Mouse (Mus musculus): ENCODE measurements around the gene Gm43552. TPM values are rescaled to one million over a fixed set of nuclear protein-coding genes. Genes with fewer than 3 reads are reported as not detected.

Gene Gm43552
- polyA plus RNA-seq, 2 experiments = not detected

GRCm38 (mm10) chr5:65486514-65486913 lies 6.1 kb downstream of the Gm43552 start:
- 46% methylated on average over 2 of the region's 2 CpGs for WGBS (ENCODE audit: insufficient replicate concordance)
- no peak for TF ChIP-seq EP300 (IDR thresholded peaks at IDR 0.05; ENCODE audit: low read depth)
- TF ChIP-seq CTCF (IDR thresholded peaks at IDR 0.05; ENCODE audit: low read depth) = no peak
- Histone ChIP-seq H3K27me3 (ENCODE audit: control insufficient read depth, insufficient read depth, low read length) (no peaks in the 10 kb centered on the region), H3K9me3 (ENCODE audit: control insufficient read depth, low read length) (no peaks in the 10 kb centered on the region), H3K27ac (no peak overlapping the region), H3K36me3 (replicated peaks; ENCODE audit: control insufficient read depth, insufficient read depth, low read depth) (no peaks in the 10 kb centered on the region), H3K4me2 (ENCODE audit: low read depth) (no peak overlapping the region), H3K9ac (replicated peaks) (no peak overlapping the region), H3K4me1 (replicated peaks; ENCODE audit: control insufficient read depth in 2 of 2, insufficient read depth in 2 of 2, low read length in 1 of 2) (peaks cover 0 to 8% of the 10 kb centered on the region in 2 experiments; a peak in 1 of 4 replicates), H3K4me3 (ENCODE audit: insufficient read depth in 1 of 2, low read depth in 2 of 2, low read length in 2 of 2) (no peak overlapping the region)
- no peak for ATAC-seq (ENCODE audit: insufficient read depth)
- DNase-seq (ENCODE audit: low read depth in 3 of 3, low spot score in 3 of 3) = no peak

DNA sequence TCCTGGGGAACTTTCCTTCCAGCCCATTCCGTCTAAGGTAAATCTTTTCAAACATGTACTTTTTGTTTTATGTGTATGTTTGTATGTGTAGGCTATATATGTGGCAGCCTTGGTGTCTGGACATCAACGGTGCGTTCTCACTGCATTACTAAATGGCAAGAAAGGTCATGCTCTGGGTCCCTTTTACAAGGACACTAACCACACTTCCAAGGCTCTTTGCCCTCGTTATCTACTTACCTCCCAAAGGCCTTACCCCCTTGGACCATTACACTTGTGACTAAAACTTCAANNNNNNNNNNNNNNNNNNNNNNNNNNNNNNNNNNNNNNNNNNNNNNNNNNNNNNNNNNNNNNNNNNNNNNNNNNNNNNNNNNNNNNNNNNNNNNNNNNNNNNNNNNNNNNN lies 9.6 kb downstream of the Gm43552 start:
- DNase-seq (ENCODE audit: low read depth in 3 of 3, low spot score in 3 of 3) = no peak

GRCm38 (mm10) chr5:65480511-65480910 lies 12.1 kb downstream of the Gm43552 start:
- TF ChIP-seq EP300 (IDR thresholded peaks at IDR 0.05; ENCODE audit: low read depth) (no peak), CTCF (IDR thresholded peaks at IDR 0.05; ENCODE audit: low read depth) (no peak)
- H3K9ac ChIP-seq (replicated peaks) = no peak overlapping the region
- 10% methylated on average over 4 of the region's 4 CpGs for WGBS (ENCODE audit: insufficient replicate concordance)
- H3K27me3 ChIP-seq (ENCODE audit: control insufficient read depth, insufficient read depth, low read length) = no peaks in the 10 kb centered on the region
- H3K27ac ChIP-seq = no peak overlapping the region
- ATAC-seq (ENCODE audit: insufficient read depth) = peak; percentile 33; the same call in 1 of the 2 replicates
- no peaks in the 10 kb centered on the region for H3K36me3 ChIP-seq (replicated peaks; ENCODE audit: control insufficient read depth, insufficient read depth, low read depth)
- H3K9me3 ChIP-seq (ENCODE audit: control insufficient read depth, low read length) = no peaks in the 10 kb centered on the region
- no peak overlapping the region for H3K4me2 ChIP-seq (ENCODE audit: low read depth)
- DNase-seq (ENCODE audit: low read depth in 3 of 3, low spot score in 3 of 3) = peak in 1 of 3 experiments; percentile 18
- no peak overlapping the region for H3K4me3 ChIP-seq (ENCODE audit: insufficient read depth in 1 of 2, low read depth in 2 of 2, low read length in 2 of 2)
- peaks cover 5 to 20% of the 10 kb centered on the region in 2 experiments; a peak in 2 of 4 replicates for H3K4me1 ChIP-seq (replicated peaks; ENCODE audit: control insufficient read depth in 2 of 2, insufficient read depth in 2 of 2, low read length in 1 of 2)

More for the DNA sequence above, 9.6 kb downstream of the Gm43552 start:
- WGBS (ENCODE audit: insufficient replicate concordance) = 72% methylated on average over 4 of the region's 4 CpGs
- Histone ChIP-seq H3K4me2 (ENCODE audit: low read depth) (no peak overlapping the region), H3K4me3 (ENCODE audit: insufficient read depth in 1 of 2, low read depth in 2 of 2, low read length in 2 of 2) (no peak overlapping the region), H3K4me1 (replicated peaks; ENCODE audit: control insufficient read depth in 2 of 2, insufficient read depth in 2 of 2, low read length in 1 of 2) (peaks cover 0 to 18% of the 10 kb centered on the region in 2 experiments; a peak in 2 of 4 replicates), H3K27me3 (ENCODE audit: control insufficient read depth, insufficient read depth, low read length) (no peaks in the 10 kb centered on the region), H3K36me3 (replicated peaks; ENCODE audit: control insufficient read depth, insufficient read depth, low read depth) (no peaks in the 10 kb centered on the region), H3K27ac (no peak overlapping the region), H3K9me3 (ENCODE audit: control insufficient read depth, low read length) (no peaks in the 10 kb centered on the region), H3K9ac (replicated peaks) (no peak overlapping the region)
- no peak for ATAC-seq (ENCODE audit: insufficient read depth)
- TF ChIP-seq EP300 (IDR thresholded peaks at IDR 0.05; ENCODE audit: low read depth) = no peak
- TF ChIP-seq CTCF (IDR thresholded peaks at IDR 0.05; ENCODE audit: low read depth) = no peak

GRCm38 (mm10) chr5:65479681-65480445 lies 12.8 kb downstream of the Gm43552 start:
- 68% methylated on average over 9 of the region's 9 CpGs for WGBS (ENCODE audit: insufficient replicate concordance)
- H3K27me3 ChIP-seq (ENCODE audit: control insufficient read depth, insufficient read depth, low read length) = no peaks in the 10 kb centered on the region
- H3K27ac ChIP-seq = no peak overlapping the region
- H3K4me3 ChIP-seq (ENCODE audit: insufficient read depth in 1 of 2, low read depth in 2 of 2, low read length in 2 of 2) = no peak overlapping the region
- no peaks in the 10 kb centered on the region for H3K9me3 ChIP-seq (ENCODE audit: control insufficient read depth, low read length)
- H3K4me2 ChIP-seq (ENCODE audit: low read depth) = no peak overlapping the region
- ATAC-seq (ENCODE audit: insufficient read depth) (no peak), DNase-seq (ENCODE audit: low read depth in 3 of 3, low spot score in 3 of 3) (no peak)
- no peak overlapping the region for H3K9ac ChIP-seq (replicated peaks)
- TF ChIP-seq CTCF (IDR thresholded peaks at IDR 0.05; ENCODE audit: low read depth) (no peak), EP300 (IDR thresholded peaks at IDR 0.05; ENCODE audit: low read depth) (no peak)
- H3K4me1 ChIP-seq (replicated peaks; ENCODE audit: control insufficient read depth in 2 of 2, insufficient read depth in 2 of 2, low read length in 1 of 2) = peaks cover 5 to 20% of the 10 kb centered on the region in 2 experiments; a peak in 2 of 4 replicates
- no peaks in the 10 kb centered on the region for H3K36me3 ChIP-seq (replicated peaks; ENCODE audit: control insufficient read depth, insufficient read depth, low read depth)

DNA sequence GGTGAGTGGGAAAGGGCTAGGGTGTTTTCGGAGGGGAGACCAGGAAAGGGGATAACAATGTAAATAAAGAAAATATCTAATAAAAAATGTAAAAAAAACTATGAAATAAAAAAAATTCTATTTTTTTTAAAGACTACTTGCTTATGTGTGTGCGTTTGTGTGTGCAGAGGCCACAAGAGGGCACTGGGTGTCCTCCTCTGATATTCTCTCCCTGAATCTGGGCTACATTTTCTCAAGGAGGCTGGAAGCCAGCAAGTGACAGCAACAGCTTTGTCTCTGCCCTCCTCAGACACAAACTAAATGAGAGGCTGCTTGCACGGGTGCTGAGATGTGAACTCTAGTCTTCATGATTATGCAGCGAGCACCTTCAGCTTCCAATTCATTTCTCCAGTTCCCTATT lies 14.4 kb downstream of the Gm43552 start:
- DNase-seq (ENCODE audit: low read depth in 3 of 3, low spot score in 3 of 3) (no peak), ATAC-seq (ENCODE audit: insufficient read depth) (no peak)
- TF ChIP-seq CTCF (IDR thresholded peaks at IDR 0.05; ENCODE audit: low read depth) (peak; percentile 34; the same call in 1 of the 2 replicates), EP300 (IDR thresholded peaks at IDR 0.05; ENCODE audit: low read depth) (no peak)
- Histone ChIP-seq H3K36me3 (replicated peaks; ENCODE audit: control insufficient read depth, insufficient read depth, low read depth) (no peaks in the 10 kb centered on the region), H3K4me3 (ENCODE audit: insufficient read depth in 1 of 2, low read depth in 2 of 2, low read length in 2 of 2) (no peak overlapping the region), H3K9me3 (ENCODE audit: control insufficient read depth, low read length) (no peaks in the 10 kb centered on the region), H3K4me1 (replicated peaks; ENCODE audit: control insufficient read depth in 2 of 2, insufficient read depth in 2 of 2, low read length in 1 of 2) (peaks cover 5 to 18% of the 10 kb centered on the region in 2 experiments; a peak in 2 of 4 replicates), H3K27ac (no peak overlapping the region), H3K4me2 (ENCODE audit: low read depth) (no peak overlapping the region), H3K27me3 (ENCODE audit: control insufficient read depth, insufficient read depth, low read length) (no peaks in the 10 kb centered on the region), H3K9ac (replicated peaks) (no peak overlapping the region)
- 64% methylated on average over 4 of the region's 4 CpGs for WGBS (ENCODE audit: insufficient replicate concordance)
